Mouse (Mus musculus): ENCODE measurements at regions not wholly inside any gene's neighbourhood (a gene's known extent, or its start where the extent isn't known, plus 50 kb on each side); places are given as distances from the start of the nearest gene placed in this dataset.

- H3K4me1 ChIP-seq (ENCODE audit: control insufficient read depth, insufficient read depth, low read length) = no peaks in the 10 kb centered on the region
- H3K27ac ChIP-seq (ENCODE audit: insufficient read depth, low read depth, low read length) = no peak overlapping the region
- H3K4me3 ChIP-seq (ENCODE audit: insufficient read depth, low read depth, low read length) = no peak overlapping the region
- H3K36me3 ChIP-seq (ENCODE audit: control insufficient read depth, insufficient read depth, low read length) = no peaks in the 10 kb centered on the region
- DNase-seq = peak; percentile 0
- WGBS = 49% methylated on average over 4 of the region's 4 CpGs
- TF ChIP-seq POLR2A (IDR thresholded peaks at IDR 0.05; ENCODE audit: low read depth, low read length) = no peak
- no peak for TF ChIP-seq CTCF (conservative IDR thresholded peaks at IDR 0.05; ENCODE audit: insufficient read depth, insufficient read length, low read depth, low read length)
- no peaks in the 10 kb centered on the region for H3K27me3 ChIP-seq (replicated peaks; ENCODE audit: control insufficient read depth, insufficient read depth, low read length)
Observed at GRCm38 (mm10) chrX:164589874-164590273, 83.7 kb downstream of the Asb9 start.
